Mouse (Mus musculus): ENCODE results near the gene Commd7. TPM values are rescaled to one million over a fixed set of nuclear protein-coding genes. Genes with fewer than 3 reads are reported as not detected.
"Not testable (repeated sequence)": the region's sequence is repeated elsewhere in the genome, so short reads cannot be mapped to it uniquely, and the experiment has no call there.

The Commd7 gene
- polyA plus RNA-seq, 1 experiment = 15.3 TPM

- Histone ChIP-seq H3K36me3 (ENCODE audit: control insufficient read depth, insufficient read depth, low read length) (peaks cover 7% of the 10 kb centered on the region; the same call in 1 of the 2 replicates), H3K27me3 (ENCODE audit: control insufficient read depth, insufficient read depth, low read length) (no peaks in the 10 kb centered on the region), H3K27ac (ENCODE audit: insufficient read depth, low read length) (no peak overlapping the region), H3K4me3 (ENCODE audit: extremely low read depth, insufficient read depth, insufficient read length) (no peak overlapping the region), H3K4me1 (ENCODE audit: control insufficient read depth, insufficient read depth, insufficient read length) (no peaks in the 10 kb centered on the region)
- WGBS = 74% methylated on average over 7 of the region's 7 CpGs
- TF ChIP-seq CTCF (IDR thresholded peaks at IDR 0.05; ENCODE audit: extremely low read depth, insufficient read depth, insufficient read length, insufficient replicate concordance) (no peak), POLR2A (IDR thresholded peaks at IDR 0.05; ENCODE audit: low read depth, low read length) (no peak)
- no peak for DNase-seq (ENCODE audit: low read depth in 1 of 2, low spot score in 2 of 2)
These were observed 36.3 kb upstream of the Commd7 start for GRCm38 (mm10) chr2:153668754-153669376.

- Histone ChIP-seq H3K4me3 (ENCODE audit: extremely low read depth, insufficient read depth, insufficient read length) (no peak overlapping the region), H3K27ac (ENCODE audit: insufficient read depth, low read length) (no peak overlapping the region), H3K27me3 (ENCODE audit: control insufficient read depth, insufficient read depth, low read length) (no peaks in the 10 kb centered on the region), H3K36me3 (ENCODE audit: control insufficient read depth, insufficient read depth, low read length) (peaks cover 9% of the 10 kb centered on the region; the same call in 1 of the 2 replicates), H3K4me1 (ENCODE audit: control insufficient read depth, insufficient read depth, insufficient read length) (no peaks in the 10 kb centered on the region)
- TF ChIP-seq CTCF (IDR thresholded peaks at IDR 0.05; ENCODE audit: extremely low read depth, insufficient read depth, insufficient read length, insufficient replicate concordance) (no peak), POLR2A (IDR thresholded peaks at IDR 0.05; ENCODE audit: low read depth, low read length) (no peak)
- 85% methylated on average over 7 of the region's 7 CpGs for WGBS
- DNase-seq (ENCODE audit: low read depth in 1 of 2, low spot score in 2 of 2) = no peak
These were observed 32.8 kb upstream of the Commd7 start for GRCm38 (mm10) chr2:153665401-153665800.

GRCm38 (mm10) chr2:153660616-153661015 lies 28.0 kb upstream of the Commd7 start:
- Histone ChIP-seq H3K27me3 (ENCODE audit: control insufficient read depth, insufficient read depth, low read length) (no peaks in the 10 kb centered on the region), H3K4me1 (ENCODE audit: control insufficient read depth, insufficient read depth, insufficient read length) (no peaks in the 10 kb centered on the region), H3K27ac (ENCODE audit: insufficient read depth, low read length) (no peak overlapping the region), H3K36me3 (ENCODE audit: control insufficient read depth, insufficient read depth, low read length) (peaks cover 6% of the 10 kb centered on the region; the same call in 1 of the 2 replicates), H3K4me3 (ENCODE audit: extremely low read depth, insufficient read depth, insufficient read length) (no peak overlapping the region)
- DNase-seq (ENCODE audit: low read depth in 1 of 2, low spot score in 2 of 2) = no peak
- no peak for TF ChIP-seq POLR2A (IDR thresholded peaks at IDR 0.05; ENCODE audit: low read depth, low read length)
- TF ChIP-seq CTCF (IDR thresholded peaks at IDR 0.05; ENCODE audit: extremely low read depth, insufficient read depth, insufficient read length, insufficient replicate concordance) = no peak
- WGBS = 83% methylated on average over 3 of the region's 3 CpGs

- H3K4me3 ChIP-seq (ENCODE audit: extremely low read depth, insufficient read depth, insufficient read length); H3K4me1 ChIP-seq (ENCODE audit: control insufficient read depth, insufficient read depth, insufficient read length); H3K27ac ChIP-seq (ENCODE audit: insufficient read depth, low read length); H3K27me3 ChIP-seq (ENCODE audit: control insufficient read depth, insufficient read depth, low read length); H3K36me3 ChIP-seq (ENCODE audit: control insufficient read depth, insufficient read depth, low read length); DNase-seq (ENCODE audit: low read depth in 1 of 2, low spot score in 2 of 2): not testable (repeated sequence)
- 87% methylated on average over 8 of the region's 8 CpGs for WGBS
These were observed 25.1 kb upstream of the Commd7 start for GRCm38 (mm10) chr2:153657659-153658058.

- Histone ChIP-seq H3K4me3 (ENCODE audit: extremely low read depth, insufficient read depth, insufficient read length) (no peak overlapping the region), H3K27me3 (ENCODE audit: control insufficient read depth, insufficient read depth, low read length) (no peaks in the 10 kb centered on the region), H3K27ac (ENCODE audit: insufficient read depth, low read length) (no peak overlapping the region), H3K4me1 (ENCODE audit: control insufficient read depth, insufficient read depth, insufficient read length) (peaks cover 9% of the 10 kb centered on the region; the same call in 1 of the 2 replicates), H3K36me3 (ENCODE audit: control insufficient read depth, insufficient read depth, low read length) (no peaks in the 10 kb centered on the region)
- no peak for DNase-seq (ENCODE audit: low read depth in 1 of 2, low spot score in 2 of 2)
- TF ChIP-seq POLR2A (IDR thresholded peaks at IDR 0.05; ENCODE audit: low read depth, low read length) = no peak
- no peak for TF ChIP-seq CTCF (IDR thresholded peaks at IDR 0.05; ENCODE audit: extremely low read depth, insufficient read depth, insufficient read length, insufficient replicate concordance)
- 92% methylated on average over 3 of the region's 3 CpGs for WGBS
These were observed 19.1 kb upstream of the Commd7 start for GRCm38 (mm10) chr2:153651681-153652080.

GRCm38 (mm10) chr2:153650014-153650687 lies 17.6 kb upstream of the Commd7 start:
- no peaks in the 10 kb centered on the region for H3K27me3 ChIP-seq (ENCODE audit: control insufficient read depth, insufficient read depth, low read length)
- 7% methylated on average over 28 of the region's 28 CpGs for WGBS
- DNase-seq (ENCODE audit: low read depth in 1 of 2, low spot score in 2 of 2) = peak in 1 of 2 experiments; percentile 20

More at GRCm38 (mm10) chr2:153650014-153650687, 17.6 kb upstream of the Commd7 start:
- peak overlapping the region; percentile 92 for H3K4me3 ChIP-seq (ENCODE audit: extremely low read depth, insufficient read depth, insufficient read length)
- no peak overlapping the region for H3K27ac ChIP-seq (ENCODE audit: insufficient read depth, low read length)
- H3K36me3 ChIP-seq (ENCODE audit: control insufficient read depth, insufficient read depth, low read length) = no peaks in the 10 kb centered on the region
- peaks cover 9% of the 10 kb centered on the region; the same call in 1 of the 2 replicates for H3K4me1 ChIP-seq (ENCODE audit: control insufficient read depth, insufficient read depth, insufficient read length)
- no peak for TF ChIP-seq POLR2A (IDR thresholded peaks at IDR 0.05; ENCODE audit: low read depth, low read length)
- TF ChIP-seq CTCF (IDR thresholded peaks at IDR 0.05; ENCODE audit: extremely low read depth, insufficient read depth, insufficient read length, insufficient replicate concordance) = no peak

All from spleen, adult 2 months (tissue).